Mouse (Mus musculus) layer of hippocampus, adult 2 months (tissue): ENCODE measurements around the gene Myod1. TPM values are rescaled to one million over a fixed set of nuclear protein-coding genes. Genes with fewer than 3 reads are reported as not detected.

Experiments
- DNase-seq, 2 experiments: peaks; one replicate each; pipeline ENCODE4 v3.0.0; 2022; ENCODE audit warnings: low spot score in 2 of 2
- H3K27ac ChIP-seq: fragments of 200-600 bp; 2 replicates; pipeline ENCODE4 v1.8.1; 2022
- H3K4me3 ChIP-seq: fragments of 200-600 bp; 2 replicates; pipeline ENCODE4 v1.8.1; 2022; ENCODE audit warnings: mild to moderate bottlenecking
- CTCF ChIP-seq: fragments of 200-600 bp; conservative IDR thresholded peaks from 2 replicates; pipeline ENCODE4 v1.8.1; 2022; ENCODE audit warnings: antibody characterized with exemption, mild to moderate bottlenecking, moderate library complexity
- total RNA-seq, 2 experiments: library from RNA; stranded (reverse); gene quantifications; 2 replicates each; pipeline ENCODE4 v1.2.3; 2021

Myod1 gene
- total RNA-seq, 2 experiments from 2014 or later = 0.20 TPM; not detected in 1

DNA sequence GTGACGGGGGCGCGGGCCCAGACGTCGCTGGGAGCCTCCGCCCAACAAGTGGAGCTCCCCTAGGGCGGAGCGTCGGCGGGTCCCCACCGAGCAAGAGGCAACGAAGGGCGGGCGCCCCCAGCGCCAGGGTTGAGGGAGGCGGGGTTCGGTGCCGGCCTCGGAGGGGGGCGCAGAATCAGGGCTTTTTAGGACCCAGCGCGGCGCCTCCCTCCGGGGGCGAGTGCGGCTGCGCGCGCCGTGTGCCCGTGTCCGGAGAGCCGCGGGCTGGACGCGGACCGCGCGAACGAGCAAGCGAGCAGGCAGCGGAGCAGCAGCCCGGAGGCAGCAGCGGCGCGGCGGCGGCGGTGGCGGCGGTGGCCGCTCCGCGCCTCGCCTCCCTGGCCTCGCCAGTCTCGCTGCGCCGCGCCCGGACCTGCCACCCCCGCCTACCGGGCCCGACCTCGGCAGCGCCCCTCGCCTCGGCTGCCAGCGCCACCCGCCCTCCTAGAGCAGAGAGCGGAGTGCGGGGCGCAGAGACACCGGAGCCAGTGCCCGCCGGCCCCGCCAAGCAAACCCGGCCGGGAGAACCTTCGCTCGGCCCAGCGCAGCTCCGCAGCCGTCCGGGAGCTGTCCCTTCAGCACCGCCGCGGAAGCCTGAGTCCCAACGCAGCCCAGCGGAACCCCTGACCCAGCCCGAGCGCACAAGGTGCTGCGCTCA is 20.1 kb downstream of the Myod1 start, which contains the start of gene Kcnc1:
Kcnc1 (plus strand) TSS at position 267 of the 697 bp plus-strand sequence.
- peak within 1 kb of the TSS; percentile 94 for H3K27ac ChIP-seq
- DNase-seq = peak; percentile 52 to 68
- H3K4me3 ChIP-seq = peak within 1 kb of the TSS; percentile 83
- no peak; the same call in 1 of the 2 replicates for TF ChIP-seq CTCF

DNA sequence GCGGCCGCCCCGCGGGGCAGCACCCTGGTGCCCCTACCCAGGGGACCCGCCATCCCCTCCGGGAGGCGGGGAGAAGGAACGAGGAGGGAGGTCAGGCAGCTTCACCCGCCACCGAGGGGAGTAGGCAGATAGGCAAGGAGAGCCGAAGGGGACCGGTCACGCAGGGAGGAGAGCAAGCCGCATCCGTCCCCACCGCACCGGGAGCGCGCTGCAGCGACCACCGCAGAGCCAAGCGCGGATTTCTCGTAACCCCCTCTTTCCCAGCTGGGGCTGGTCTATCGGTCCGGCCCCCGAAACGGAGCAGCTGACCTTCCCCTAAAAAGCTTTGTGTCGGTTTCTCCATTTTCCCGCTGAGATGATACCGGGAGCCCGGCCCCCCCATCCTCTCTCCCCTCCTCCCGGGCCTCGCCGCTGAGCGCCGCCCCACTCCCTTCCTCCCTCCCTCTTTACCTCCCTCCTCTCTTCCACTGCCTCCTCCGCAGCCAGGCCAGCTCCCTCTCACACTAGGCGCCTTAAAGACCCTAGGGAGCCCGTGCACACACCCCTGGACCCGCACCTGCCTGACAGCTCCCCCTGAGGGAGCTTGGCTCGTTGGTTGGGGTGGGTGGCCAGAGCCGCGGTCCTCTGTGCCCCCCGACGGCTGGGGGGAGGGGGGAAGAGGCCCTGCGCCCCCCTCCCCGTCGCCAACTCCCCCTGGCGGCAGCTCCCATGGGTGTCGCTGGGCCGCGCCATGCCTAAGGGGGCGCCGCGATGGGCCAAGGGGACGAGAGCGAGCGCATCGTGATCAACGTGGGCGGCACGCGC is 20.9 kb downstream of the Myod1 start:
- TF ChIP-seq CTCF = peak; percentile 82
- peak overlapping the region; percentile 83 for H3K4me3 ChIP-seq
- DNase-seq = peak; percentile 65 to 72
- H3K27ac ChIP-seq = peak overlapping the region; percentile 94

DNA sequence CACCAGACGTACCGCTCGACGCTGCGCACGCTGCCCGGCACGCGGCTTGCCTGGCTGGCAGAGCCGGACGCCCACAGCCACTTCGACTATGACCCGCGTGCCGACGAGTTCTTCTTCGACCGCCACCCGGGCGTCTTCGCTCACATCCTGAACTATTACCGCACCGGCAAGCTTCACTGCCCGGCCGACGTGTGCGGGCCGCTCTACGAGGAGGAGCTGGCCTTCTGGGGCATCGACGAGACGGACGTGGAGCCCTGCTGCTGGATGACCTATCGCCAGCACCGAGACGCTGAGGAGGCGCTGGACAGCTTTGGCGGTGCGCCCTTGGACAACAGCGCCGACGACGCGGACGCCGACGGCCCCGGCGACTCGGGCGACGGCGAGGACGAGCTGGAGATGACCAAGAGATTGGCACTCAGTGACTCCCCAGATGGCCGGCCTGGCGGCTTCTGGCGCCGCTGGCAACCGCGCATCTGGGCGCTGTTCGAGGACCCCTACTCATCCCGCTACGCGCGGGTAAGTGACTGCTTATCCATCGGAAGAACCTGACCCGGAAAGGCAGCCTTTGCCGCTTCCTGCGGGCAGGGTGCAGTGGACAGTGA is 21.6 kb downstream of the Myod1 start:
- Histone ChIP-seq H3K4me3 (peak overlapping the region; percentile 83), H3K27ac (peak overlapping the region; percentile 94)
- no peak for TF ChIP-seq CTCF
- peak in 1 of 2 experiments; percentile 50 for DNase-seq

DNA sequence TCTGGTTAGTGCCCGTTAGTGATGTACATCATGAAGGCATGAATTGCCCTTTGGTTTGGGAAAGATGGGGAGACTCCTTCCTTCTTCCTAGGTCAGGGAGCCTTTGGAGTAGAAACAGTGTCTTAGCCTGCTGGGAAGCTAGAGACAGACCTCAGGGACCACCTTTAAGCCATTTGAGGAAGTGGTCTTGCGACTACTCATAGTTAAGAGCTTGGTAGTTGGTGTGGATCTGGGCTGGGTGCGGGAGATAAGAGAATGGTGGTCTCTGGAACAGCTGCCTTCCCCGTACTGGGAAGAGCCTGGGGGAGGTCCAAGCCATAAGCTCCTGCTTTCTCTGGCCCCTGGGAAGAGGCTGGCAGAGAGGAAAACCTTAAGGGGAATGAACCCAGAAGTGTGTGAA is 22.3 kb downstream of the Myod1 start:
- DNase-seq = no peak
- Histone ChIP-seq H3K4me3 (peak overlapping the region; percentile 83), H3K27ac (peak overlapping the region; percentile 59; the same call in 1 of the 2 replicates)
- no peak for TF ChIP-seq CTCF

DNA sequence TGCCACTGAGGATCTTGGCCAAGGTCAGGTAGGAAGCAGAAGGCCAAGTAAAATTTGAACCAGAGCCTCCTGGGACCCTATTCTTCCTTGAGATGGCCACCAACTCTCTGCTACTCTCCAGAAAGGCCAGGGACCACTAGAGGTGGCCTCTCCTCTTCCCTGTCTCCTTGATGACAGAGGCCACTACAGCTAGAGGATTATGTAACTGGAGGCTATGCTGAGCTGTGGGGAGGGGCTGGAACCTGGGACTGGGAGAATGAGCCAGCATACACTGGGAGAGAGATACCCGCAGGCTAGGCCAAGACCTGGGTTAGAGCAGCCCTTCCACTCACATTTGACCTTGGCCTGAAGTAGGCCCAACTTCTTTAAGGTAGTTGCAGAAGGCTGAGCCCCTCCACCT is 23.4 kb downstream of the Myod1 start:
- no peak for DNase-seq
- Histone ChIP-seq H3K4me3 (peak overlapping the region; percentile 83), H3K27ac (peak overlapping the region; percentile 86)

DNA sequence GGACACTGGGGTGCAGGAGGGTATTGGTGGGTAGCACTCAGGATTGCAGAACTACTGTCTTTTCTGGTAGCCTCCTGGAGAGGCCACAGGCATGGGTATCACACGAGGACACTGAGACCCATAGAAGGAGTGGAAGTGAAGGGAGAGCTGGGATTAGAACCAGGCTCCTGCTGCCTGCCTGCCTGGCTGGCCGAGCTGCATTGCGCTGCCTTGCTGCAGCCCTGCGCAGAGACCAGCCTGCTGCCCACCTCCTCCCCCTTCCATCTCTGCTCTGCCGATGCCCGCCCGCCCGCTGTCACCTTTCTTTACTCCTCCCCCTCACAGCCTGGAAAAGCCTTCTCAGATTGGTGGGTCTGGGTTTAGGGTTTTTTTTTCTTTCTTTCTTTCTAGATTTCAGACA is 24.1 kb downstream of the Myod1 start:
- Histone ChIP-seq H3K4me3 (peak overlapping the region; percentile 83), H3K27ac (peak overlapping the region; percentile 86)
- no peak for TF ChIP-seq CTCF
- no peak for DNase-seq

More for the DNA sequence above, 23.4 kb downstream of the Myod1 start:
- TF ChIP-seq CTCF = no peak

DNA sequence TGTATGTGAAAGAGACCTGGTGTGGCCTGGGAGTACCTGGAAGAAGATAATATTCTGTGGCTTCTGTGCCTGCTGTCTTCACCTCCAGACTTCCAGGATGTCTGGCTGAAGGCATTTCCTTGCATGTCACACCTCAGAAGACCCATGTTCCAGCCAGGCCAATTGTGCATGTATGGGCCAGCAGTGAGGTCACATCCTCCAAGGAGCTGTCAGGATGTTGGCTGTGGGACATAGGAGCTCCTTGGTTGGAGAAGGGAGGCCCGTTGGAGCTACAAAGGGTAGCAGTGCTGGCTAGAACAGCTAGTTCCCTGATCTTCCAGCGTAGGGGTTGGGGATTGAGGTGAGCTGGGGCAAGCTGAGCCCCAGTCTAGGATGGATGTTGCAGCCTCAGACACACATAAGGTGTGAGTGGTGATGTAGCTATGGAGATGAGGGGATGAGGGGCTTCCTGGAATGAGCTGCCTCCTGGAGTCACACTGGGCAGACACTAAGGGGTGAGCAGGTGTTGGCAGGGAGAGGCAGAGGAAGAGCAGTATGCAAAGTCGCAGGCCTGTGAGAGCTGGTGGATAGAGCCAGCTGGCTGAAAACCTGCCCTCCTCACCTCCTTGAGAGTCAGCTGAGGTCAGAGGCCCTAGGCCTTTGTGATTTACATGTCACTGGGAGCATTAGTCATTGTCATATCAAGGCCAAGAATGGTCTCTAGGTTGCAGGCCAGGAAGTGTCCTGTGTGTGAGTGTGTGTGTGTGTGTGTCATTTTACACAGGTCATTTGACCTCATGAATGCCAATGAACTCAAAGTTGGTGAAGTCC is 25.3 kb downstream of the Myod1 start:
- no peak overlapping the region for H3K27ac ChIP-seq
- no peak for TF ChIP-seq CTCF
- DNase-seq = no peak
- H3K4me3 ChIP-seq = peak overlapping the region; percentile 6; the same call in 1 of the 2 replicates

DNA sequence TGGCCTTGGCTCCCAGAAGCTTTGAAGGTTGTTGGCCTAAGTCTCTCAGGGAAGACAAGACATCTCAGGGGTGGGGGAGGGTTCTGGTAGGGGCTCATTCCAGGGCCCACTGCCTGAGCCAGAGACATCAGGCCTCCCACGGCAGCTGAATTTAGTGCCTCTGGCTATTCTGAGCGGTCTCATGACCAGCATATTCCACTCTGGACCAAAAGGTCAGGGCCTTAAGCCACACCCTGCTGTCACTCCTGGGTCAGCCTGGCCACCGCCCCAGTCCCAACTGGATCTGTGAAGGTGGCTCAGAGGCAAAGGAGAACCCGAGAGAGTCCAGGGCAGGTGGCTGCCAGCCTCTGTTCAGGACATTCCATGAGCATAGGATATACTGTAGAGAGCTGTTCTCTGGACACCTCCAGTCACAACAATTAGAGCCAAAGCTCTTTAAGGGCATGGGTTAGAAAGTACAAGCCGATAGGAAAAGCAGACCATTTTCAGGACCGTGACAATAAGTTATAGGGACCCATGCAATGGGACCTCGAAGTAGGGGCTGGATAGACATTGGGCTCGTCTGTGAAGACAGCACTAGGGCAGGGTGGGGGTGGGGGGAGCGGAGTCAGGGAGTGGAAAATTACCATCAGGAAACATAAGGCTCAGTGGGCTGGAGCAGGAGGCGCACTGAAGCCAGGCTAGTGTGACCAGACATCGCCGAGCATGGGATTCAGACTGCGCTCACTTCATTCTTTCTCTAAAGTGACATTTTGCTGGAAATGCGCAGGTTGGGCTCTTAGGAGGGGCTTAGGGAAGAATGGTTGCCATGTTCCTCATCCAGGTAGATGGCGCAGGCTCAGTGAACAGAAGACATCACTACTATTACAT is 27.6 kb downstream of the Myod1 start:
- peak overlapping the region; percentile 7; the same call in 1 of the 2 replicates for H3K27ac ChIP-seq
- no peak overlapping the region for H3K4me3 ChIP-seq
- no peak for TF ChIP-seq CTCF
- DNase-seq = no peak

DNA sequence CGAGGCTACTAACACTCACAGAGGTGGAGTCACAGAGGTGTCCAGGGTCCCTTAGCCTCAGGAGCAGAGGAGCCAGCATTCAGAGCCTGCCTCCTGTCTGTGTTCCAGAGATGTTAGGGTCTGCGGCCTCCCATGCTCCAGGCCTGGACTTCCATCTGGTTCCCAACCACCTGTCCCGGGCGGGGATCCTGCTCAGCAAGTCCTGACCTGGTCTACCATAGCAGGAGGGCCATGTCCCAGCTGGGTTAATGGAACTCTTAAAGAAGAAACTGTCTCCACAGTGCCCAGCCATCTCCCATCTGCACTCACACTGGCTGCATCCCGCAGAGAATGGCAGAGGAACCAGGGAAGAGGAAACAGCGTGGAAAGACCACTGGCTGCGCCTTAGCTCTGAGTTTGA is 28.5 kb downstream of the Myod1 start:
- no peak overlapping the region for H3K4me3 ChIP-seq
- no peak for DNase-seq
- H3K27ac ChIP-seq = no peak overlapping the region; the same call in 1 of the 2 replicates
- TF ChIP-seq CTCF = no peak

DNA sequence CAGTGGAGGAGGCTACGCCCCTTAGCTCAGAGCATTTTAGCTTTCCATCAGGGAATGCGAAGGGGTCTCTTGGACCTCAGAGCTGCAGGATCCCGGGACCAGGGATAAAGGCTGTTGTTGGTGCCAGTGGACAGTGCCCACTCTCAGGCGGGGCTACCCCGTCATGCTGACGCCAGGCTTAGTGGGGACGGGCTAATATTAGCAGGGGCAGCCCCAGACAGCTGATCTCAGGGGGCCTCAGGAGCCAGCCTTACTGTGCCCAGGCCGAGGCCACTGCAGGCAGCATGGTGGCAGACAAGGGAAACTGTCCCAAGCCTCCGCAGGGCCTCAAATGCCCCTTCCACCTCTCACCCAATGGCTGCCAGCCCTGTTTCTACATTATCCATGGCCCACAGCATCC is 32.3 kb downstream of the Myod1 start:
- DNase-seq = no peak
- TF ChIP-seq CTCF = no peak
- no peak overlapping the region for H3K4me3 ChIP-seq
- peak overlapping the region; percentile 21; the same call in 1 of the 2 replicates for H3K27ac ChIP-seq

DNA sequence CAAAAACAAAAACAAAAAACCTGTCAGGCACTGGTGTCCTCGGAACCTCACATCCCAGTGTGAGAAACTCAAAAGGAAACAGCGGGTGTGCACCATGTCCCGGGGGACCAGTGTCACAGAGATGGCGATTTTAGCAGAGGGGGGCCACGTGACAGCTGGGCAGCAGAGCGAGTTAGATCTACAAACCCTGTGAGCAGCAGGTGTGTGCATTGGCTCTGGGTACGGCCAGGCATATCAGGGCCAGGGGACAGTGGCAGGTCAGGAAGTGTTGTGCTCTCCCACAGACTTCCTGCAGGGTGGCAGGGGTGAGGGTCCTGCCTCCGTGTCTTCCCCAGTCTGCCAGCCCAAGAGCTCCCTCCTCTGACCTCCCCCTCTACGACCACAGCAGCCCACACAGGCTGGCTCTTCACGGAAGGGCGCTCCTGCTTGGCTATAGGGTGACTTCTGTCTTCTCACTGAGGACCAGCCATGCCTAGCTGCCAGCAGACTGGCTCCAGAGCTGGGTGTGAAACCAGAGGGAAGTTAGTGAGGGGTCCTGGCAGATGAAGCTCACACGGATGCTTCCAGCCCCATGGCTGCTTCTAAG is 33.0 kb downstream of the Myod1 start:
- no peak for DNase-seq
- TF ChIP-seq CTCF = no peak
- Histone ChIP-seq H3K4me3 (no peak overlapping the region), H3K27ac (peak overlapping the region; percentile 21; the same call in 1 of the 2 replicates)
